Mouse (Mus musculus) megakaryocyte, embryonic 14.5 days (primary cell): ENCODE data around the gene Actg1. TPM values are rescaled to one million over a fixed set of nuclear protein-coding genes. Genes with fewer than 3 reads are reported as not detected.
A peak's percentile ranks its signal among the peaks of the same experiment; 100 is the strongest.
"Not testable (repeated sequence)": the region's sequence is repeated elsewhere in the genome, so short reads cannot be mapped to it uniquely, and the experiment has no call there.

Source experiments
- H3K27me3 ChIP-seq: replicated peaks from 2 replicates; pipeline ENCODE3; 2012; ENCODE audit warnings: inconsistent platforms
- H3K36me3 ChIP-seq: replicated peaks from 2 replicates; pipeline ENCODE3; 2012; ENCODE audit warnings: low read length, inconsistent platforms, mixed read lengths
- H3K4me1 ChIP-seq: 2 replicates; pipeline ENCODE4 v1.6.1; 2012; ENCODE audit warnings: inconsistent platforms
- H3K4me3 ChIP-seq: replicated peaks from 2 replicates; pipeline ENCODE3; 2012; ENCODE audit warnings: moderate library complexity, mild to moderate bottlenecking, inconsistent platforms
- H3K9me3 ChIP-seq: 2 replicates; pipeline ENCODE4 v1.6.1; 2012; ENCODE audit warnings: inconsistent platforms
- FLI1 ChIP-seq: IDR thresholded peaks from 2 replicates; pipeline ENCODE4 v1.6.1; 2012; ENCODE audit warnings: low read length, inconsistent platforms, mixed read lengths
- GATA1 ChIP-seq: IDR thresholded peaks from 3 replicates; pipeline ENCODE4 v1.6.1; 2012; ENCODE audit warnings: mixed read lengths, low read length, inconsistent platforms, borderline replicate concordance
- polyA plus RNA-seq: library from polyadenylated mRNA; stranded (reverse); fragments of >175 nt; gene quantifications from 2 replicates; pipeline ENCODE4 v1.2.3, GENCODE M21; 2012; ENCODE audit warnings: low replicate concordance; ENCODE audit not compliant: insufficient read depth

The Actg1 gene
- polyA plus RNA-seq, 1 experiment: 2,630 TPM

GRCm38 (mm10) chr11:120353500-120354303 lies 5.4 kb upstream of the Actg1 start:
- Histone ChIP-seq H3K4me1 (peaks cover 92% of the 10 kb centered on the region), H3K27me3 (no peaks in the 10 kb centered on the region), H3K4me3 (peak overlapping the region; percentile 90), H3K9me3 (no peaks in the 10 kb centered on the region), H3K36me3 (peaks cover 14% of the 10 kb centered on the region)
- TF ChIP-seq GATA1 (no peak), FLI1 (no peak)

- peaks cover 82% of the 10 kb centered on the region for H3K4me1 ChIP-seq
- no peaks in the 10 kb centered on the region for H3K27me3 ChIP-seq
- H3K9me3 ChIP-seq: no peaks in the 10 kb centered on the region
- H3K4me3 ChIP-seq: peak overlapping the region; percentile 90
- TF ChIP-seq FLI1 (no peak), GATA1 (no peak)
- H3K36me3 ChIP-seq: peaks cover 19% of the 10 kb centered on the region
Observed at GRCm38 (mm10) chr11:120352571-120353290, 4.4 kb upstream of the Actg1 start.

DNA sequence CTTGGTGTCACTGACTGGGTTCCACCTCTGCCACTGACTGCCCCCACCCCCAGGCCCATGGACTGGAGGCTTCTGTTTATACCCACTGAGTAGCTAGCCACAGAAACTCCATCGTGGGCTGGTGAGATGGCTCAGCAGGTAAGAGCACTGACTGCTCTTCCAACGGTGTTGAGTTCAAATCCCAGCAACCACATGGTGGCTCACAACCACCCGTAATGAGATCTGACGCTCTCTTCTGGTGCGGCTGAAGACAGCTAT lies 3.7 kb upstream of the Actg1 start:
- H3K36me3 ChIP-seq: peaks cover 25% of the 10 kb centered on the region
- peaks cover 75% of the 10 kb centered on the region for H3K4me1 ChIP-seq
- not testable (repeated sequence) for H3K27me3 ChIP-seq, H3K4me3 ChIP-seq, H3K9me3 ChIP-seq

DNA sequence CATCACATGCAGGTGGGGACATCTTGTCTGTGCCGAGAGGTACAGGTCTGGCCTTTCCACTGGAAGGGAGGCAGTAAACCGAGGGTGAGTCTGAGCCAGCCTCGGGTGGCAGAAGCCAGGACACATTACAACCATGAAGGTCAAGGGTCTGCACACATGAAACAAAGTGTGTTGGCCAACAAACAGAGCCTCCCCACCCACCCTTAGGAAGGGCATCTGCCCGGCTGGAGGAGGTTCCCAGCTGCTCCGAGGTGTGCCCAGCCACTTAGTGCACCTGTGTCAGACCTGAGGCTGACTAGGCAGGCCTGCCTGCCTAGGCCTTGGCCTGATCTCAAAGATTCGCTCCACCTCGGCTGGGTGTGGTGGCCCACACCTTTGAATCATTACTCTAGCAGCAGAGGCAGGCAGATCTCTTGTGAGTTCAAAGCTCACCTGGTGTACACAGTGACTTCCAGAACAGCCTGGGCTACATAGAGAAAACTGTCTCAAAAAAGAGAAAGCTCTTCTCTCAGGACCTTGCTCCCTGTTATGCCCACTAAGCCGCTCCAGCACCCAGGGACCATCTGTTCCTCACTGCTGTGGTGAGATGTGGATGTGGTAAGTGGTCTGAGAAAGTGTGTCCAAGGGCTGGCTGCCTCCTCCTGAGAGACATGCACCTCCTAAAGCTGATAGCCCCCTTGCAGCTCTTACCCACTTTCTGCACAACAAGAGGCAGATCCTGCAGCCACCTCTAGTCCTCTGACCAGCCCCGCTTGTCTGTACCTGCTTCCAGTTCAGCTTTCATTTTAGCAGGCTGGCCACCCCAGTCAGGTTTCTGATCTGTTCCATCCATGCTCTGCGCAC lies 3.1 kb upstream of the Actg1 start:
- no peaks in the 10 kb centered on the region for H3K9me3 ChIP-seq
- peak overlapping the region; percentile 72 for H3K4me3 ChIP-seq
- TF ChIP-seq GATA1: no peak
- TF ChIP-seq FLI1: no peak
- H3K36me3 ChIP-seq: peaks cover 28% of the 10 kb centered on the region
- H3K27me3 ChIP-seq: no peaks in the 10 kb centered on the region
- peaks cover 72% of the 10 kb centered on the region for H3K4me1 ChIP-seq

DNA sequence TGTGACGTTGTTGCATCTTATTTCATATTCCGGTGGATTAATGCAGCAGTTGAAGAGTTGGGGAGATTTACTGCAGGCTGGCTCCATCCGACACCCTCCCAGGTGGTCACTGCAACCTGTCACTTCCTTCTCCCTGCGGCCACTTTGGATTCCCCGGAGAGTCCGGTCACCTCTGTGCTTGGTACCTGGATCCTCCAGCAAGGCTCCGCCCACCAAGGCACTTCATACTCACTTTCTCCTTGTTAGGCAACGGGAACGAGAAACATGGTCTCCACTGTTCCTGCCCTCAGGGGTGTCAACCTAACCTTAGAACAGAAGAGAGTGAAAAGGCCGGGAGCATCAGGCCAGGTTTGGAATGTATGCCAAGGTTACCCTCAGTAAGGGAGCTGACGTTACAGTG lies 2.4 kb upstream of the Actg1 start:
- no peak for TF ChIP-seq FLI1
- TF ChIP-seq GATA1: no peak
- peaks cover 67% of the 10 kb centered on the region for H3K4me1 ChIP-seq
- H3K4me3 ChIP-seq: peak overlapping the region; percentile 98
- no peaks in the 10 kb centered on the region for H3K9me3 ChIP-seq
- H3K27me3 ChIP-seq: no peaks in the 10 kb centered on the region
- peaks cover 31% of the 10 kb centered on the region for H3K36me3 ChIP-seq

- Histone ChIP-seq H3K27me3 (no peaks in the 10 kb centered on the region), H3K4me3 (peak overlapping the region; percentile 98), H3K4me1 (peaks cover 65% of the 10 kb centered on the region), H3K36me3 (peaks cover 35% of the 10 kb centered on the region), H3K9me3 (no peaks in the 10 kb centered on the region)
- TF ChIP-seq GATA1 (no peak), FLI1 (no peak)
Observed at GRCm38 (mm10) chr11:120349986-120350702, 1.8 kb upstream of the Actg1 start.

- Histone ChIP-seq H3K27me3 (no peaks in the 10 kb centered on the region), H3K4me1 (peaks cover 61% of the 10 kb centered on the region), H3K36me3 (peaks cover 41% of the 10 kb centered on the region), H3K4me3 (peak overlapping the region; percentile 98), H3K9me3 (no peaks in the 10 kb centered on the region)
- no peak for TF ChIP-seq GATA1
- no peak for TF ChIP-seq FLI1
Observed at GRCm38 (mm10) chr11:120349371-120349985, 1.1 kb upstream of the Actg1 start.

GRCm38 (mm10) chr11:120348684-120349370 lies 485 bp upstream of the Actg1 start:
- TF ChIP-seq GATA1 (no peak), FLI1 (no peak)
- peak overlapping the region; percentile 98 for H3K4me3 ChIP-seq
- no peaks in the 10 kb centered on the region for H3K9me3 ChIP-seq
- H3K27me3 ChIP-seq: no peaks in the 10 kb centered on the region
- peaks cover 42% of the 10 kb centered on the region for H3K36me3 ChIP-seq
- H3K4me1 ChIP-seq: peaks cover 56% of the 10 kb centered on the region
